Mouse (Mus musculus): ENCODE measurements around the gene Mafg. TPM values are rescaled to one million over a fixed set of nuclear protein-coding genes. Genes with fewer than 3 reads are reported as not detected.

Mafg gene
- polyA plus RNA-seq, 1 experiment from 2014 or later = 54.6 TPM

DNA sequence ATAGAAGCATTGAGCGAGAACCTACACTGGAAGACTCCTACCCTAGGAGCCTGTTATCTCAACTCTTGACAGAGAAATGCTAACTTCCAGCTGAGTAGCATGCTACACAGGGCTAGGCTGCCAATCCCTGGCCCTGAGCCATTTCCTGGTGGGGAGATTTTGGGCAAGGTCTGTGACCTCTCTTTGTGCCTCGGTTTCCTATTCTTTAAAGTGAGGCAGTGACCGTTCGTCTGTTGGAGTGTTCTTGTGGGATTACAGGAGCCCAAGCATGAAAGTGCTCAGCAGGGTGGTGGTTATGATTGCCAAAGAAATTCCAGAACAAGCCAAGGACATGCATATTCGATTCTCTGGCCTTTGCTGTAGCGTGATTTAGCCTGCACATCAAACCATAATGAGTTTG, 29.4 kb upstream of the Mafg start:
- ATAC-seq (no peak), DNase-seq (ENCODE audit: low read depth, low spot score) (peak; percentile 62)
- in situ Hi-C loops (cut with MboI; ENCODE audit: low pct_unique_long_range_greater_than_20kb) = no loop called here
- peaks cover 66% of the 10 kb centered on the region for H3K27me3 ChIP-seq
- TF ChIP-seq CTCF (IDR thresholded peaks at IDR 0.05) = no peak
- POLR2A ChIA-PET = no interaction called here
- CTCF ChIA-PET = interaction anchor here (1.0 to 1.5 kb wide), 2 partner anchors 38 to 51 kb away, joined by 3 to 4 read pairs; partner anchors contain the start of genes Cenpx and Lrrc45

DNA sequence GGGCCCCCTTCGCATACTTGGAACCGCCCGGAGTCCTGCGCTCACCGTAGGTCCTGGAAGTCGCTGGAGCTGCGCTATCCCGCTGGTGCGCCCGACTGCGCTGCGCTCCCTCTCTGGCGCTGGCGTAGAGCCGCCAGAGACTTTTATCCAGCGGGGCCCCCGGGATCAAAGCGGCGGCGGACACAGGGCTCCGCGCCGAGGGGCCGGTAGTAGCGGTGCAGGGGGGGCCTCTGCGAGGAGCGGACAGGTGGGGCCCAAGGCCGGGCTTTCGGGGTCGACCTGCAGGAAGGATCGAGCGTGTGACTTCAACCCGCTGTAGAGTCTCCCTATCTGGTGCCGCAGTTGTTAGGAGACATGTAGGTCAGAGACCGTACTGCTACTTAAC, 27.7 kb upstream of the Mafg start, which contains the start of gene Notum:
Notum (minus strand) TSS at position 100 of the 385 bp plus-strand sequence.
- DNase-seq (ENCODE audit: low read depth, low spot score) (no peak), ATAC-seq (no peak)
- in situ Hi-C loops (cut with MboI; ENCODE audit: low pct_unique_long_range_greater_than_20kb) = no loop called here
- peaks cover 66% of the 10 kb centered on the region for H3K27me3 ChIP-seq
- POLR2A ChIA-PET = no interaction called here
- CTCF ChIA-PET = interaction anchor here (1.3 to 1.5 kb wide), 2 partner anchors 53 to 115 kb away, joined by 3 to 4 read pairs; partner anchors contain the start of genes Cenpx and Lrrc45
- TF ChIP-seq CTCF (IDR thresholded peaks at IDR 0.05) = no peak

DNA sequence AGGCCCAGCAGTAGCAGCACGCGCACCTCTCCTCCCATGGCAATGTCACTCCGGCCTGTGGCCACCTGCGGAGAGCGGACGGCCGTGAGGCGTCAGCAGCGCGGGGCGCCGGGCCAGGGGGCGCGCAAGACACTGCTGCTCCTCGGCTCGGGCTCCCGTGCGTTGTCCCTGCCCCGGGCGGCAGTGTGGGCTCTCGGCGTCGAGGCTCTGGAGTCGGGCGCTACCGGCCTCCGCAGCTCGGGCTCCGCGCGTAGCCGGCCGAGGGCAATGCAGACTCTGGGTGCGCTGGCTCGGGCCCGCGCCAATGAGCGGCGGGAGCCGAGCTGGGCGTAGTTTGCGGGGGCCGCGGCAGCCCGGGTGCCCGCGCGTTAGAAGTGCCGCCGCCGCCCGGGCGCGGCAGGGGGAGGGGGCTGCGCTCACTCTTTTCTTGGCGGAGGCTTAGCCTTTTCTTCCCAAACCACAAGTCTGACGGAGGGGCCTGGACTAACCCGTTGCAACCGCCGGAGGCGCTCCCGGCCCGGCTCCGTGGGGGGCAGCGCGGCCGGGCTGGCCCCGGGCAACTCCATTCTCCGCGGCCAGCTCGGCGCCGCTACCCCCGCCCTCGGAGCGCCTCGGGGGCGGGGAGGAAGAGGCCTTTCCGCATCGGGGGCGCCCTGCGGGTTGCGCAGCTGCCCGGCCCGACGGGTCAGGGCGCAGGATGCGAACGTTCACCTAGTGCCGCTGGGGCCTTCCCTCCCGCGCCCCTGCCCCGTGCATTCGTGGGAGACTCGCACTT, 27.1 kb upstream of the Mafg start:
- POLR2A ChIA-PET = interaction anchor here (1.0 to 1.4 kb wide), 2 partner anchors 17 to 37 kb away, joined by 3 to 4 read pairs; partner anchors contain the start of gene Pycr1
- DNase-seq (ENCODE audit: low read depth, low spot score) (no peak), ATAC-seq (peak; percentile 19)
- in situ Hi-C loops (cut with MboI; ENCODE audit: low pct_unique_long_range_greater_than_20kb) = no loop called here
- H3K27me3 ChIP-seq = peaks cover 66% of the 10 kb centered on the region
- CTCF ChIA-PET = interaction anchor here (1.5 to 1.8 kb wide), 3 partner anchors 15 to 53 kb away, joined by 4 to 7 read pairs (median 4); partner anchors contain the start of genes Cenpx and Lrrc45
- no peak for TF ChIP-seq CTCF (IDR thresholded peaks at IDR 0.05)

DNA sequence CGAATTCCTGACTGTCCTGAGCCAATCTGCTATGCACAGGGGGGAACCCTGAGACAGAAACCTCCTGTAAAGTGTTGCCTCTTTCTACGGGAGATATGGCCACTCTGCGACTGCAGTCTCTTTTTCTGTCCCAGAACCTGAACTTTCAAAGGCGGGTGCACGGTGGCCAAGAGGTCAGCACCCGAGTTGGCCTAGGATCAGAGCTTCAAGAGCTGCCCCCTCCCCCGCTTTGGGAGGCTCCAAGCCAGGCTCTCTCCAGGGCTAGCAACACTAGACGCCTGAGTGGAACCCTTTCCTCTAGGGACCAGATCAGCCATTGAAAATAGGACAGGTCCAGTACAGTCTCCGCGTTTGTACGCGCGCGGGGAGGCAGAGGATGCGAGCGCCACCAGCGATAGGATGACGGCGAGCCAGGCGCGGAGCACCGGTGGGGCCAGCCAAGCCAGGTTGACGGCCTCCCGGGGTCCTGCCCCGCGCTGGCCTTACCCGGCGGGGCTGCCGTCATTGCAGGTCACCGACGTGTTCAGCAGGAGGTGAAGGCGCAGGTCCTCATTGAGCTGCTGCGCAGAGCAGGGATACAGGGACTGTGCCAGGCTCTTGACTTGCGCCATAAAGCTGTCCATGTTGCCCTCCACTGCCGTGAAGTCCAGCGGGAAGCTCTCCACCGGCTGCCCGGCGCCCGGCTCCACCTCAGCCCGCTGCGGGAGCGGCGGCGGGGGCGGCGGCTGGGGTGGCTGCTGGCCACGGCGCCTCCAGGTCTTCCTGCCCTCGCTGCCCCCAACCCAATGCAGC, 26.3 kb upstream of the Mafg start:
- no peak for TF ChIP-seq CTCF (IDR thresholded peaks at IDR 0.05)
- H3K27me3 ChIP-seq = peaks cover 59% of the 10 kb centered on the region
- no peak for ATAC-seq
- ChIA-PET POLR2A (interaction anchor here (1.0 to 1.4 kb wide), 2 partner anchors 16 to 36 kb away, joined by 3 to 4 read pairs; partner anchors contain the start of gene Pycr1), CTCF (interaction anchor here (0.9 to 1.9 kb wide), 14 partner anchors 9 to 152 kb away, joined by 3 to 7 read pairs (median 4); partner anchors contain the start of genes Cenpx, Lrrc45 and Pycr1)
- DNase-seq (ENCODE audit: low read depth, low spot score) = no peak
- in situ Hi-C loops (cut with MboI; ENCODE audit: low pct_unique_long_range_greater_than_20kb) = loop anchor here (5.0 kb wide), 1 partner anchor 53 kb away; the partner anchor contains the start of genes Cenpx and Lrrc45

- TF ChIP-seq CTCF (IDR thresholded peaks at IDR 0.05) = no peak
- DNase-seq (ENCODE audit: low read depth, low spot score) (no peak), ATAC-seq (no peak)
- peaks cover 63% of the 10 kb centered on the region for H3K27me3 ChIP-seq
- in situ Hi-C loops (cut with MboI; ENCODE audit: low pct_unique_long_range_greater_than_20kb) = loop anchor here (5.0 kb wide), 1 partner anchor 53 kb away; the partner anchor contains the start of genes Cenpx and Lrrc45
- ChIA-PET POLR2A (interaction anchor here (0.7 to 1.0 kb wide), 3 partner anchors 19 to 55 kb away, joined by 3 to 4 read pairs (median 4); partner anchors contain the start of genes Cenpx and Lrrc45), CTCF (interaction anchor here (0.9 to 1.9 kb wide), 16 partner anchors 8 to 151 kb away, joined by 3 to 8 read pairs (median 4); partner anchors contain the start of genes Cenpx, Lrrc45 and Pycr1)
Observed at GRCm38 (mm10) chr11:120658876-120659410, 25.5 kb upstream of the Mafg start.

DNA sequence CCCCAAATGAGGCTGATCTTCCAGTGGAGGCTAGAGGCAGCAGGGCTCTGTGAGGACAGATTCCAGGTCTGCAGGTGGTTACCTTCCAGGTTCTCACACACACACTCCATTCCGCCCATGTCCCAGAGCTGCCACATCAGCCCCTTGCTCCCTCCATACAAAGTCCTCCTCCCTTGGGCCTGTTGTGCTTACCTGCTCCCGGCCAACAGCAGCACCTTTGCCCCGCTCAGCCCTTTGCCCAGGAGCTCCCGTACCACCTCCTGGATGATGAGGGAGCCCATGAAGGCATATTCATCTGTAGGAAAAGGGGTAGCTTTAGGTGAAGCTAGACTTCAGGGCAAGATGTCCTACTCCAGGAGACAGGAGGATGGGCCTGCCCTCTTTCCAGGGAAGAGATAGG, 23.9 kb upstream of the Mafg start:
- ChIA-PET POLR2A (no interaction called here), CTCF (interaction anchor here (1.2 kb wide), 1 partner anchor 119 kb away, joined by 3 read pairs; no protein-coding TSS in a partner anchor)
- peaks cover 69% of the 10 kb centered on the region for H3K27me3 ChIP-seq
- in situ Hi-C loops (cut with MboI; ENCODE audit: low pct_unique_long_range_greater_than_20kb) = loop anchor here (5.0 kb wide), 1 partner anchor 55 kb away; the partner anchor contains the start of genes Cenpx and Lrrc45
- ATAC-seq (no peak), DNase-seq (ENCODE audit: low read depth, low spot score) (no peak)
- TF ChIP-seq CTCF (IDR thresholded peaks at IDR 0.05) = no peak

- H3K27me3 ChIP-seq = peaks cover 70% of the 10 kb centered on the region
- CTCF ChIA-PET = interaction anchor here (0.9 kb wide), 1 partner anchor 11 kb away, joined by 6 read pairs; the partner anchor contains the start of gene Pycr1
- POLR2A ChIA-PET = no interaction called here
- in situ Hi-C loops (cut with MboI; ENCODE audit: low pct_unique_long_range_greater_than_20kb) = loop anchor here (5.0 kb wide), 2 partner anchors 58 to 113 kb away; partner anchors contain the start of genes Cenpx and Lrrc45
- no peak for TF ChIP-seq CTCF (IDR thresholded peaks at IDR 0.05)
- DNase-seq (ENCODE audit: low read depth, low spot score) (no peak), ATAC-seq (no peak)
Observed at GRCm38 (mm10) chr11:120654741-120655140, 21.3 kb upstream of the Mafg start.

DNA sequence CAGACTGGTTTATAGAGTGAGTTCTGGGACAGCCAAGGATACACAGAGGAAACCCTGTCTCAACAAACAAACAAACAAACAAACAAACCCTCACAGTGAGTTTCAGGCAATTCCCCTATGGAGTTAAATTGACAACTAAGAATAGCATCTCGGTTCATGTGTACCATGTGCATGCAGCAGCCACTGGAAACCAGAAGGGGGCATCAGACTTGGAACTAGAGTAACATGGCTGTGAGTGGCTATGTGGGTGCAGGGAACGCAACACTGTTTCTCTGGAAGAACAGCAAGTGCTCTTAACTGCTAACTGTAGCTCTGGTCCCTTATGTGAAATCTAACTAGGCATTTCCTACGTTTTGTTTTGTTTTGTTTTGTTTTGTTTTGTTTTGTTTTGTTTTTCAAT, 18.5 kb upstream of the Mafg start:
- ATAC-seq (no peak), DNase-seq (ENCODE audit: low read depth, low spot score) (no peak)
- no peak for TF ChIP-seq CTCF (IDR thresholded peaks at IDR 0.05)
- in situ Hi-C loops (cut with MboI; ENCODE audit: low pct_unique_long_range_greater_than_20kb) = loop anchor here (5.0 kb wide), 1 partner anchor 115 kb away; no protein-coding TSS in a partner anchor
- CTCF ChIA-PET = no interaction called here
- POLR2A ChIA-PET = no interaction called here
- peaks cover 49% of the 10 kb centered on the region for H3K27me3 ChIP-seq

GRCm38 (mm10) chr11:120648001-120648476, 14.6 kb upstream of the Mafg start, which contains the start of gene Myadml2:
Gene Myadml2, minus strand, starts transcription at chr11:120648158.
- ATAC-seq (no peak), DNase-seq (ENCODE audit: low read depth, low spot score) (no peak)
- ChIA-PET CTCF (no interaction called here), POLR2A (no interaction called here)
- in situ Hi-C loops (cut with MboI; ENCODE audit: low pct_unique_long_range_greater_than_20kb) = no loop called here
- peaks cover 25% of the 10 kb centered on the region for H3K27me3 ChIP-seq
- no peak for TF ChIP-seq CTCF (IDR thresholded peaks at IDR 0.05)

Data from Patski (cell line).